Mouse (Mus musculus): ENCODE measurements at regions not wholly inside any gene's neighbourhood (a gene's known extent, or its start where the extent isn't known, plus 50 kb on each side); places are given as distances from the start of the nearest gene placed in this dataset.

- no peak overlapping the region for H3K4me2 ChIP-seq (ENCODE audit: insufficient read depth, low read depth, poor library complexity, severe bottlenecking)
- no peaks in the 10 kb centered on the region for H3K79me2 ChIP-seq (replicated peaks; ENCODE audit: control insufficient read depth, extremely low read depth, insufficient read depth, poor library complexity, severe bottlenecking)
- H3K9ac ChIP-seq (ENCODE audit: insufficient read depth, low read depth) = no peak overlapping the region
- no peak overlapping the region for H3K27ac ChIP-seq (ENCODE audit: insufficient read depth, low read depth)
- H3K9me3 ChIP-seq (replicated peaks; ENCODE audit: low read length) = no peaks in the 10 kb centered on the region
- no peaks in the 10 kb centered on the region for H3K36me3 ChIP-seq (replicated peaks in 1 of 2; ENCODE audit: control insufficient read depth in 1 of 2, insufficient read depth in 1 of 2, low read length in 1 of 2)
- TF ChIP-seq UBTF (IDR thresholded peaks at IDR 0.05; ENCODE audit: low read depth, low read length) = no peak
- TF ChIP-seq TCF12 (IDR thresholded peaks at IDR 0.05; ENCODE audit: low read depth, low read length) = no peak
- no peak for TF ChIP-seq SIN3A (IDR thresholded peaks at IDR 0.05; ENCODE audit: low read length)
- TF ChIP-seq MYC (IDR thresholded peaks at IDR 0.05; ENCODE audit: low read depth, low read length) = no peak
- TF ChIP-seq IRF4 (IDR thresholded peaks at IDR 0.05; ENCODE audit: low read depth, low read length) = no peak
- TF ChIP-seq JUN (IDR thresholded peaks at IDR 0.05; ENCODE audit: insufficient read depth, low read depth, low read length) = no peak
- TF ChIP-seq MEF2A (IDR thresholded peaks at IDR 0.05; ENCODE audit: borderline replicate concordance, low read depth, low read length) = no peak
- no peak for TF ChIP-seq HCFC1 (IDR thresholded peaks at IDR 0.05; ENCODE audit: low read depth, low read length)
- TF ChIP-seq SMC3 (IDR thresholded peaks at IDR 0.05; ENCODE audit: low read depth, low read length) = no peak
- no peak for TF ChIP-seq MAZ (IDR thresholded peaks at IDR 0.05; ENCODE audit: low read depth, low read length)
- no peak for TF ChIP-seq CTCF (conservative IDR thresholded peaks at IDR 0.05 in 1 of 2, IDR thresholded peaks at IDR 0.05 in 1 of 2; ENCODE audit: low read depth in 2 of 2, low read length in 2 of 2)
- TF ChIP-seq PAX5 (IDR thresholded peaks at IDR 0.05; ENCODE audit: low read length) = no peak
- no peak for TF ChIP-seq ZNF384 (IDR thresholded peaks at IDR 0.05; ENCODE audit: low read depth, low read length)
- no peak for TF ChIP-seq CHD2 (IDR thresholded peaks at IDR 0.05; ENCODE audit: low read length)
- no peak for TF ChIP-seq EP300 (IDR thresholded peaks at IDR 0.05; ENCODE audit: low read length)
- no peak for TF ChIP-seq ELF1 (IDR thresholded peaks at IDR 0.05; ENCODE audit: low read depth, low read length)
- no peak for TF ChIP-seq RCOR1 (conservative IDR thresholded peaks at IDR 0.05; ENCODE audit: low read depth, low read length)
- TF ChIP-seq BHLHE40 (IDR thresholded peaks at IDR 0.05; ENCODE audit: low read depth, low read length) = no peak
- TF ChIP-seq USF2 (conservative IDR thresholded peaks at IDR 0.05; ENCODE audit: low read depth, low read length) = no peak
- no peak overlapping the region for H3K4me3 ChIP-seq (replicated peaks in 1 of 3; ENCODE audit: low read depth in 2 of 3, low read length in 2 of 3, poor library complexity in 1 of 3)
- DNase-seq (ENCODE audit: extremely low read depth) = no peak
- in situ Hi-C loops (cut with MboI; ENCODE audit: low pct_ligation_motif_present, low pct_unique_long_range_greater_than_20kb, low sequenced_read_pairs) = loop anchor here (25.0 kb wide), 3 partner anchors 415 to 965 kb away; partner anchors contain the start of gene Mllt3
- peaks cover 0 to 9% of the 10 kb centered on the region in 2 experiments; a peak in 2 of 4 replicates for H3K4me1 ChIP-seq (ENCODE audit: control insufficient read depth in 1 of 2, insufficient read depth in 2 of 2)
- no peaks in the 10 kb centered on the region for H3K27me3 ChIP-seq (replicated peaks)
- dilution Hi-C loops (cut with MboI; ENCODE audit: extremely low pct_ligation_motif_present, extremely low pct_unique_long_range_greater_than_20kb, low sequenced_read_pairs) = no loop called here
These were observed 141.7 kb upstream of the Slc24a2 start for GRCm38 (mm10) chr4:87371960-87372359.

GRCm38 (mm10) chr4:87369626-87370234, 139.5 kb upstream of the Slc24a2 start:
- Histone ChIP-seq H3K27me3 (replicated peaks) (no peaks in the 10 kb centered on the region), H3K4me2 (ENCODE audit: insufficient read depth, low read depth, poor library complexity, severe bottlenecking) (no peak overlapping the region), H3K9me3 (replicated peaks; ENCODE audit: low read length) (no peaks in the 10 kb centered on the region), H3K4me1 (ENCODE audit: control insufficient read depth in 1 of 2, insufficient read depth in 2 of 2) (peaks cover 4 to 9% of the 10 kb centered on the region in 2 experiments; a peak in 2 of 4 replicates), H3K36me3 (replicated peaks in 1 of 2; ENCODE audit: control insufficient read depth in 1 of 2, insufficient read depth in 1 of 2, low read length in 1 of 2) (no peaks in the 10 kb centered on the region), H3K27ac (ENCODE audit: insufficient read depth, low read depth) (no peak overlapping the region), H3K4me3 (replicated peaks in 1 of 3; ENCODE audit: low read depth in 2 of 3, low read length in 2 of 3, poor library complexity in 1 of 3) (no peak overlapping the region), H3K9ac (ENCODE audit: insufficient read depth, low read depth) (no peak overlapping the region), H3K79me2 (replicated peaks; ENCODE audit: control insufficient read depth, extremely low read depth, insufficient read depth, poor library complexity, severe bottlenecking) (no peaks in the 10 kb centered on the region)
- dilution Hi-C loops (cut with MboI; ENCODE audit: extremely low pct_ligation_motif_present, extremely low pct_unique_long_range_greater_than_20kb, low sequenced_read_pairs) (no loop called here), in situ Hi-C loops (cut with MboI; ENCODE audit: low pct_ligation_motif_present, low pct_unique_long_range_greater_than_20kb, low sequenced_read_pairs) (loop anchor here (10.0 to 25.0 kb wide), 4 partner anchors 418 to 1165 kb away; partner anchors contain the start of gene Mllt3)
- no peak for DNase-seq (ENCODE audit: extremely low read depth)
- TF ChIP-seq MAFK (IDR thresholded peaks at IDR 0.05; ENCODE audit: insufficient replicate concordance, low read length) (no peak), MXI1 (IDR thresholded peaks at IDR 0.05; ENCODE audit: low read depth, low read length) (no peak), UBTF (IDR thresholded peaks at IDR 0.05; ENCODE audit: low read depth, low read length) (no peak), MYC (IDR thresholded peaks at IDR 0.05; ENCODE audit: low read depth, low read length) (no peak), TCF12 (IDR thresholded peaks at IDR 0.05; ENCODE audit: low read depth, low read length) (no peak), ZKSCAN1 (IDR thresholded peaks at IDR 0.05; ENCODE audit: borderline replicate concordance, low read depth, low read length) (no peak), NRF1 (IDR thresholded peaks at IDR 0.05; ENCODE audit: low read depth, low read length) (no peak), SMC3 (IDR thresholded peaks at IDR 0.05; ENCODE audit: low read depth, low read length) (no peak), CHD2 (IDR thresholded peaks at IDR 0.05; ENCODE audit: low read length) (no peak), IRF4 (IDR thresholded peaks at IDR 0.05; ENCODE audit: low read depth, low read length) (no peak), ETS1 (conservative IDR thresholded peaks at IDR 0.05; ENCODE audit: low read depth, low read length) (no peak), ZMIZ1 (IDR thresholded peaks at IDR 0.05; ENCODE audit: low read depth, low read length) (no peak), NELFE (IDR thresholded peaks at IDR 0.05; ENCODE audit: low read depth, low read length) (no peak), ZC3H11A (IDR thresholded peaks at IDR 0.05; ENCODE audit: low read depth, low read length) (no peak)
